Mouse (Mus musculus) ES-E14 (cell line): ENCODE data around the gene Cald1. TPM values are rescaled to one million over a fixed set of nuclear protein-coding genes. Genes with fewer than 3 reads are reported as not detected.

ENCODE experiments used
- DNase-seq: peaks from one replicate; pipeline ENCODE4 v3.0.0-alpha.2; 2013; ENCODE audit warnings: low read depth, low spot score
- H3K27ac ChIP-seq: 2 replicates; pipeline ENCODE4 v1.5.1; 2012; ENCODE audit warnings: low read depth, mild to moderate bottlenecking, low read length, moderate library complexity, mixed read lengths; ENCODE audit not compliant: poor library complexity, insufficient read depth, severe bottlenecking
- H3K36me3 ChIP-seq: 2 replicates; pipeline ENCODE4 v1.6.1; 2012; ENCODE audit warnings: mild to moderate bottlenecking, low read length, moderate library complexity, mixed read lengths; ENCODE audit not compliant: control insufficient read depth, poor library complexity, insufficient read depth, severe bottlenecking
- H3K4me1 ChIP-seq, 2 experiments: fragments of 150-350 bp in 1 of 2; sonication (generic) in 1 of 2; 2 replicates each; pipeline ENCODE4 v1.6.1; 2012; ENCODE audit warnings: low read length in 2 of 2, mild to moderate bottlenecking in 1 of 2, mixed read lengths in 1 of 2; ENCODE audit not compliant: control insufficient read depth in 2 of 2, insufficient read depth in 2 of 2, poor library complexity in 1 of 2
- H3K4me3 ChIP-seq, 2 experiments: fragments of 150-350 bp in 1 of 2; sonication (generic) in 1 of 2; 2 replicates each; pipeline ENCODE4 v1.5.1; 2012; ENCODE audit warnings: low read length in 2 of 2, low read depth in 1 of 2, mild to moderate bottlenecking in 1 of 2, mixed read lengths in 1 of 2; ENCODE audit not compliant: insufficient read depth in 1 of 2, poor library complexity in 1 of 2, severe bottlenecking in 1 of 2
- H3K9ac ChIP-seq: 2 replicates; pipeline ENCODE4 v1.6.1; 2012; ENCODE audit warnings: low read depth, mild to moderate bottlenecking, low read length, mixed read lengths; ENCODE audit not compliant: poor library complexity, insufficient read depth, severe bottlenecking
- H3K9me3 ChIP-seq: fragments of 150-350 bp; sonication (generic); 2 replicates; pipeline ENCODE4 v1.6.1; 2012; ENCODE audit warnings: low read depth, mild to moderate bottlenecking, low read length; ENCODE audit not compliant: control insufficient read depth, insufficient read depth
- CHD2 ChIP-seq: IDR thresholded peaks from 2 replicates; pipeline ENCODE4 v1.6.1; 2014; ENCODE audit warnings: mild to moderate bottlenecking, low read depth, low read length, inconsistent platforms
- HCFC1 ChIP-seq: IDR thresholded peaks from 2 replicates; pipeline ENCODE4 v1.6.1; 2012; ENCODE audit warnings: low read length, inconsistent platforms, borderline replicate concordance; ENCODE audit not compliant: insufficient read depth
- MAFK ChIP-seq: IDR thresholded peaks from 2 replicates; pipeline ENCODE4 v1.6.1; 2014; ENCODE audit warnings: mild to moderate bottlenecking, low read depth, low read length, inconsistent platforms; ENCODE audit not compliant: insufficient read depth
- ZC3H11A ChIP-seq: IDR thresholded peaks from 2 replicates; pipeline ENCODE4 v1.6.1; 2012; ENCODE audit warnings: low read depth, mild to moderate bottlenecking, inconsistent platforms, low read length, borderline replicate concordance
- ZNF384 ChIP-seq: IDR thresholded peaks from 2 replicates; pipeline ENCODE4 v1.6.1; 2012; ENCODE audit warnings: low read depth, low read length, inconsistent platforms
- in situ Hi-C, 2 experiments: fragments of 600-800 bp; cut with MboI; formaldehyde crosslinking; loops; one replicate each; pipeline ENCODE4 v1.15.1; 2025; ENCODE audit warnings: low sequenced_read_pairs in 2 of 2, inconsistent platforms in 1 of 2; ENCODE audit not compliant: unreplicated experiment in 2 of 2
- total RNA-seq: library from RNA; depleted of rRNA; stranded (reverse); fragments of 300-350 nt; gene quantifications from 2 replicates; pipeline ENCODE4 v1.2.3, GENCODE M21; 2012

Cald1 gene
- total RNA-seq, 1 experiment: 108 TPM

DNA sequence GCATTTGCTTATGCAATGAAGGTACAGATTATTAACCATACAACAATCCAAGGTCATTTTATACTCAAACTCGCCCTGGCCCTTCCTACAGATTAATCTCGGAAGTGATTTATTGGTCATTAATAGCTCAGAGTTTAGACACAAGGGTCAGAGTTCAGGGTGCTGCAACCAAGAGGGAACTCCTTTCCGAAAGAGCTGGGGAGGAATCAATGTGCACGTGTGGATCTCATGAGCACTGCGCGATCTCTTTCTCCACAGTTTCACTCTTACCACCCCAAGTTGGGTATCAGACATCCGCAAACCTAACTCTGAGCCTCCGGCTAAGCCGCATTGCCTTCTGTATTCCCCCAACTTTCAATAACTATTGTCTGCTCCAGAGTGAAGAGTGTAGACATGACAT, 41.9 kb downstream of the Cald1 start:
- no peaks in the 10 kb centered on the region for H3K36me3 ChIP-seq
- no peaks in the 10 kb centered on the region for H3K9me3 ChIP-seq
- in situ Hi-C loops: no loop called here
- H3K4me1 ChIP-seq: no peaks in the 10 kb centered on the region
- H3K4me3 ChIP-seq: no peak overlapping the region
- H3K27ac ChIP-seq: no peak overlapping the region
- H3K9ac ChIP-seq: no peak overlapping the region
- DNase-seq: no peak
- no peak for TF ChIP-seq ZNF384
- no peak for TF ChIP-seq ZC3H11A
- TF ChIP-seq CHD2: no peak
- TF ChIP-seq HCFC1: no peak
- TF ChIP-seq MAFK: no peak

GRCm38 (mm10) chr6:34641081-34641480, 42.8 kb downstream of the Cald1 start:
- TF ChIP-seq CHD2: no peak
- no peak for TF ChIP-seq HCFC1
- TF ChIP-seq MAFK: no peak
- no peak for TF ChIP-seq ZNF384
- no peak for TF ChIP-seq ZC3H11A
- Histone ChIP-seq H3K9ac (no peak overlapping the region), H3K36me3 (no peaks in the 10 kb centered on the region), H3K4me1 (no peaks in the 10 kb centered on the region), H3K9me3 (no peaks in the 10 kb centered on the region), H3K4me3 (no peak overlapping the region), H3K27ac (no peak overlapping the region)
- in situ Hi-C loops: no loop called here
- DNase-seq: no peak

DNA sequence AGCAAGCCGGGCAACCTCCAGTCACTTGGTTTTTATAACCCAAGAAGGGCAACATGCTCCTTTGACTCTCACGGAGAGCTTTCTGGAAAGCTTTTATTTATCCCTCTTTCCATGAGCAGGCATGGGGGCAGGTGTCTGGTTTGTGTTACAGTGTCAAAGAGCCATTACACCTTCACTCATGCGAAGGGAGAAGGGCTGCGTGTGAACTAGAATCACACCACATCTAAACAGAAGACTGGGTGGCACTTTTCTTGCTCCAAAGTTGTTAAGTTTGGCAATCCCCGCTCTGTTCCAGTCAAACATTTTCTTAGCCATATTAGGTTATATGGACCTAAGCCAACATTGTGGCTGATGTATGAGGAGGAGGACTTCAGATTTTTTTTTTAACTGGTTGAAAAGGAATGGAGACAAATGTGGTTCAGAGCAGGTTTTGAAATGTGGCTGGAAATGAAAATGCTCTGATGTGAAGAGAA, 43.8 kb downstream of the Cald1 start:
- H3K4me3 ChIP-seq: no peak overlapping the region
- TF ChIP-seq ZNF384: no peak
- no peak for TF ChIP-seq ZC3H11A
- TF ChIP-seq MAFK: no peak
- no peak for TF ChIP-seq HCFC1
- no peak for TF ChIP-seq CHD2
- no peak for DNase-seq
- H3K4me1 ChIP-seq: no peaks in the 10 kb centered on the region
- no peaks in the 10 kb centered on the region for H3K9me3 ChIP-seq
- H3K36me3 ChIP-seq: no peaks in the 10 kb centered on the region
- in situ Hi-C loops: no loop called here
- no peak overlapping the region for H3K9ac ChIP-seq
- no peak overlapping the region for H3K27ac ChIP-seq

GRCm38 (mm10) chr6:34648017-34648787, 49.9 kb downstream of the Cald1 start:
- TF ChIP-seq CHD2 (no peak), HCFC1 (no peak), ZNF384 (no peak), MAFK (no peak), ZC3H11A (no peak)
- H3K36me3 ChIP-seq: no peaks in the 10 kb centered on the region
- H3K9me3 ChIP-seq: no peaks in the 10 kb centered on the region
- no peaks in the 10 kb centered on the region for H3K4me1 ChIP-seq
- in situ Hi-C loops: no loop called here
- H3K27ac ChIP-seq: no peak overlapping the region
- no peak for DNase-seq
- H3K4me3 ChIP-seq: no peak overlapping the region
- no peak overlapping the region for H3K9ac ChIP-seq

- H3K9ac ChIP-seq: no peak overlapping the region
- no peak overlapping the region for H3K4me3 ChIP-seq
- no peaks in the 10 kb centered on the region for H3K9me3 ChIP-seq
- H3K4me1 ChIP-seq: no peaks in the 10 kb centered on the region
- in situ Hi-C loops: no loop called here
- TF ChIP-seq ZC3H11A (no peak), CHD2 (no peak), ZNF384 (no peak), MAFK (no peak), HCFC1 (no peak)
- DNase-seq: no peak
- no peak overlapping the region for H3K27ac ChIP-seq
- no peaks in the 10 kb centered on the region for H3K36me3 ChIP-seq
These were observed 53.0 kb downstream of the Cald1 start for GRCm38 (mm10) chr6:34651298-34651697.
